Mouse (Mus musculus) embryonic facial prominence, embryonic 15.5 days (tissue): ENCODE measurements around the gene Gfer. TPM values are rescaled to one million over a fixed set of nuclear protein-coding genes. Genes with fewer than 3 reads are reported as not detected.

Experiments
- ATAC-seq: fragments of 200-750 bp; cut with Nextera tagmentation; 2 replicates; pipeline ENCODE4 v1.8.0; 2017; ENCODE audit warnings: low read depth, moderate TSS enrichment; ENCODE audit not compliant: insufficient number of reproducible peaks, low FRiP score, low TSS enrichment
- H3K27ac ChIP-seq: fragments of 300-500 bp; sonication (generic); replicated peaks from 2 replicates; pipeline ENCODE4 v1.5.1; 2015; ENCODE audit warnings: mild to moderate bottlenecking, inconsistent platforms
- H3K27me3 ChIP-seq: fragments of 300-500 bp; sonication (generic); 2 replicates; pipeline ENCODE4 v1.6.1; 2015; ENCODE audit warnings: inconsistent platforms
- H3K36me3 ChIP-seq: fragments of 300-500 bp; sonication (generic); 2 replicates; pipeline ENCODE4 v1.6.1; 2015; ENCODE audit warnings: mild to moderate bottlenecking, inconsistent platforms
- H3K4me1 ChIP-seq: fragments of 300-500 bp; sonication (generic); 2 replicates; pipeline ENCODE4 v1.6.1; 2015; ENCODE audit warnings: inconsistent platforms
- H3K4me2 ChIP-seq: fragments of 300-500 bp; sonication (generic); replicated peaks from 2 replicates; pipeline ENCODE4 v1.6.1; 2015; ENCODE audit warnings: mild to moderate bottlenecking, inconsistent platforms
- H3K4me3 ChIP-seq: fragments of 300-500 bp; sonication (generic); replicated peaks from 2 replicates; pipeline ENCODE4 v1.5.1; 2015; ENCODE audit warnings: mild to moderate bottlenecking, inconsistent platforms
- H3K9ac ChIP-seq: fragments of 300-500 bp; sonication (generic); 2 replicates; pipeline ENCODE4 v1.6.1; 2015; ENCODE audit warnings: inconsistent platforms
- H3K9me3 ChIP-seq: fragments of 300-500 bp; sonication (generic); replicated peaks from 2 replicates; pipeline ENCODE4 v1.6.1; 2016; ENCODE audit warnings: inconsistent platforms
- WGBS: fragments of 180-500 bp; shearing (Covaris S2); methylation state at CpG from one replicate; pipeline ENCODE4 v1.1.7; 2015; 5-methylcytosine and 5-hydroxymethylcytosine counted together
- polyA plus RNA-seq: library from polyadenylated mRNA; unstranded; fragments of >200 nt; fragmentation: Nextera tagmentation; extraction: Ambion mirVana; gene quantifications from 2 replicates; pipeline ENCODE4 v1.2.1, GENCODE M21; 2015

Gfer gene
- polyA plus RNA-seq = 33.1 and 35.2 TPM in 2 replicates

DNA sequence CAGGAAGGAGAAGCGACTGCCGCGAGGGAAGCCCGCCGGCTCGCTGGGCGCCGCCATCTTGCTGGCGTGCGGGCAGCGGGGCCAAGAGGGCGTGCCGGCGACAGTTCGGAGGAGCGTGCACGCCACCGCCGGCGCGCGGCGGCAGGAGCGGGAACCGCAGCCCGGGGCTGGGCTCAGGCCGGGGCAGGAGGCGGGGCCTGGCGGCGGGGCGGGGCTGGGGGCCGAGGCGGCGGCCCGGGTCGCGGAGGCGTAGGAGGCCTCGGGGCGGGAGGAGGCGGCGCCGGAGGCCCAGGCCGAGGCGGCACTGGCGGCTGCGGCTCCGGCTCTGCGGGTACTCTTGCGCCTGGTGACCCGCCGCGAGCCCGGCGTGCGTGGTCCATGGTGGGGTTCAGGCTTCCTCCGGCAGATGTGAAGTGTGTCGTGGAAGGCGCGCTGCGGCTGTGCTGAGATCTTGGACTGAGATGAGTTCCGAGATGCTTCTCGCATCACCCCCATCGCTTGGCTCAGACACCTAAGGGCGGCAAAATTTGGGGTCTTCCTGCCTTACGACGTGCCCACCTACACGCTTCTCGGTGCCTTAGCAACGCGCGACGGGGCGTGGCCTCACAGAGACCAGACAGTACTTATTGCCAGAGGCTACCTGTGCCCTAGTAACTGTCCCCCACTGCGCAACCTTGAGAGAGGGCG, at the start of gene Gfer, which contains the start of gene Noxo1:
Gene Gfer, minus strand, starts transcription at position 146 of the 687 bp plus-strand sequence.
Gene Noxo1, plus strand, starts transcription at position 224 of the 687 bp plus-strand sequence.
- peaks cover 27% of the 10 kb centered on the region for H3K36me3 ChIP-seq
- H3K4me2 ChIP-seq = peak within 1 kb of the TSS; percentile 80
- peak within 1 kb of the TSS; percentile 91 for H3K27ac ChIP-seq
- WGBS = under 1% methylated on average over 76 of the region's 76 CpGs
- peak within 1 kb of the TSS; percentile 76 for H3K9ac ChIP-seq
- peaks cover under 1% of the 10 kb centered on the region; the same call in 1 of the 2 replicates for H3K27me3 ChIP-seq
- peak; percentile 93 for ATAC-seq
- peak within 1 kb of the TSS; percentile 71 for H3K4me3 ChIP-seq
- H3K9me3 ChIP-seq = no peaks in the 10 kb centered on the region
- peaks cover 29% of the 10 kb centered on the region for H3K4me1 ChIP-seq

DNA sequence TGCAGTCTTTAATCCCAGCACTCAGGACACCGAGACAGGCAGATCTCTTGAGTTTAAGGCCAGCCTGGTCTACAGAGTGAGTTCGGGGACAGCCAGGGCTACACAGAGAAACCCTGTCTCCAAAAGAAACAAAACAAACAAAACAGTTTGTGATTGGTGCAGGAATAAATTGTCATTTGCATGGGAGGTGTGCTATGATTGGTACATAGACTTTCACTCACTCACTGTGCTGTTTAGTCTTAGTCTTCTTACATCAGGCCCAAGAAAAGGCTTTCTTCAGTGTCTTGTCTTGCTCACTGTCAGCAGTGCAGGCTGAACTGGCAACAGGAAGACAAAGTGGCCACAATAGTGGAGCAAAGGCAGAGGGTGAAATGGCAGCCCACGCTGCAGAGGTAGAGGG, 48.4 kb upstream of the Gfer start:
- Histone ChIP-seq H3K36me3 (peaks cover 23% of the 10 kb centered on the region; the same call in 1 of the 2 replicates), H3K9me3 (no peaks in the 10 kb centered on the region), H3K27me3 (no peaks in the 10 kb centered on the region), H3K4me3 (no peak overlapping the region), H3K4me2 (no peak overlapping the region), H3K4me1 (peaks cover 21% of the 10 kb centered on the region), H3K27ac (no peak overlapping the region), H3K9ac (no peak overlapping the region)
- no peak for ATAC-seq
- 56% methylated on average over 3 of the region's 3 CpGs for WGBS

DNA sequence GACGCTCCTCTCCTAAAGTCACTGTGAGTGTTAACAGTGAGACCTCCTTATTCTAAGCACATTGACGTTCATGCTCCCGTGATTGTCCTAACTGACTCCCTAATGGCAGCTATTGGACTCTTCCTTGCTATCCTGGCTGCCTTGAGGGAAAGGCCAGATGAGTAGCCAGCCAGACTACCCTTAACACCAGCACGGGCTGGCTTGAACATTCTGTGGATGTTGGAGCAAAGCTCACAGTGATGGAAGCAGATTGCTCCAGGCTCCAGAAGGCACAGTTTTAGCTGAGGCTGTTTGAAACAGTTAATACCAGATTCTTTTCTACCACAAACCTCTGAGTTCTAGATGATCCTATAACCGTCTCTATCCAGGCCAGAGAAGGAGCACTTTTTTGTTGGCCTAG, 47.9 kb upstream of the Gfer start:
- Histone ChIP-seq H3K9ac (no peak overlapping the region), H3K4me3 (no peak overlapping the region), H3K36me3 (peaks cover 23% of the 10 kb centered on the region; the same call in 1 of the 2 replicates), H3K4me2 (no peak overlapping the region), H3K4me1 (peaks cover 21% of the 10 kb centered on the region), H3K27ac (no peak overlapping the region), H3K9me3 (no peaks in the 10 kb centered on the region), H3K27me3 (no peaks in the 10 kb centered on the region)
- no peak for ATAC-seq
- whole genome bisulfite sequencing = 64% methylated on average over 5 of the region's 5 CpGs

DNA sequence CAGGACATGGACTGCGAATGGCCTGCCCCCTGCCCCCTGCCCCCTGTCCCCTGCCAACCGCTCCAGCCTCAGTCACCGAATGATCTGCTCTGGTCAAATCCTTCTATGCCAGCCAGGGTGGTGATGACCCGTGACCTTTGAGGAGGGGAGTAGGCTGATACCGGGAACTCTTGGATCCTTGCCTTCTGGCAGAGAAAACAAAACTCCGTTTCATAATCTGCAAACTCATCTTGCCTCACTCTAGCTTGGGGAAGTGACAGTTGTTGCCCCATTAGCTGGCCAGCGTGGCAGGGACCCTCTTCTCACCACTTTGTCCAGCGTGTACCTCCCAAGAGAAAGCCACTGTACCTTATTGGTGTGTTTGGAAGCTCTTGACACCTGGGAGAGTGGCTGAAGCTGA, 46.4 kb upstream of the Gfer start:
- peaks cover 23% of the 10 kb centered on the region; the same call in 1 of the 2 replicates for H3K36me3 ChIP-seq
- H3K27me3 ChIP-seq = no peaks in the 10 kb centered on the region
- no peak overlapping the region for H3K4me2 ChIP-seq
- no peak overlapping the region for H3K27ac ChIP-seq
- no peak overlapping the region for H3K9ac ChIP-seq
- 77% methylated on average over 8 of the region's 8 CpGs for WGBS
- H3K4me1 ChIP-seq = peaks cover 21% of the 10 kb centered on the region
- no peak for ATAC-seq
- H3K9me3 ChIP-seq = no peaks in the 10 kb centered on the region
- H3K4me3 ChIP-seq = no peak overlapping the region

DNA sequence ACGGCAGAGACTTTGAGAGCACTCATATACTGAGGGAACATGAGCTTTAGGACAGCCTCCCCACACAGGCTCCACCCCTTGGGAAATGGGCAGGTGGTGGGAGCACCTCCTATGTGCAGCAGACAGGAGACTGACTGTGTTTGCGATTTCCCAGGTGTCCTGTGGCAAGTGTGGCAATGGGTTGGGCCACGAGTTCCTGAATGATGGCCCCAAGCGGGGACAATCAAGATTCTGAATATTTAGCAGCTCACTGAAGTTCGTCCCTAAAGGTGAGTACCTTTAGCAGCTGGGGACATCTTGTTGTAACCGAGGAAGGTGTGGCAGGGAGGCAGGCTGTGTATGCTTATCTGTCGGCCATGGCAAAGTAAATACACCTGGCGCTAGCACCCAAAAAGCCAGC, 44.0 kb upstream of the Gfer start:
- Histone ChIP-seq H3K4me2 (no peak overlapping the region), H3K9ac (no peak overlapping the region), H3K27me3 (no peaks in the 10 kb centered on the region), H3K4me1 (peaks cover 15% of the 10 kb centered on the region), H3K4me3 (no peak overlapping the region), H3K27ac (no peak overlapping the region), H3K9me3 (no peaks in the 10 kb centered on the region), H3K36me3 (peaks cover 23% of the 10 kb centered on the region; the same call in 1 of the 2 replicates)
- no peak for ATAC-seq
- WGBS = 82% methylated on average over 8 of the region's 8 CpGs

DNA sequence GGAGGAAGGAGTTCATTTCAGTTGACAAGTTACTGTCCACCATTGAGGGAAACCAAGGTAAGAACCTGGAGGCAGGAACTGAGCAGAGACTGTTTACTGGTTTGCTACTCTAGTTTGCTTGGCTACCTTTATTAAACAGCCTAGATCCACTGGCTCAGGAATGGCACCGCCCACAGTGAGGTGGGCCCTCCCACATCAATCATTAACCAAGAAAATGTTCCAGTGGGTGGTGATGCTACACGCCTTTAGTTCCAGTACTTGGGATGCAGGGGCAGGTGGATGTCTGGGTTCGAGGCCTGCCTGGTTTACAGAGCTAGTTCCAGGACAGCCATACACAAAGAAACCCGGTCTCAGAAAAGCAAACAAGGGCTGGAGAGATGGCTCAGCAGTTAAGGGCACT, 42.3 kb upstream of the Gfer start:
- Histone ChIP-seq H3K27me3 (no peaks in the 10 kb centered on the region), H3K4me3 (no peak overlapping the region), H3K4me1 (peaks cover 15% of the 10 kb centered on the region), H3K9me3 (no peaks in the 10 kb centered on the region), H3K36me3 (peaks cover 23% of the 10 kb centered on the region; the same call in 1 of the 2 replicates), H3K4me2 (no peak overlapping the region), H3K9ac (no peak overlapping the region), H3K27ac (no peak overlapping the region)
- 88% methylated on average over 4 of the region's 4 CpGs for WGBS
- no peak for ATAC-seq

DNA sequence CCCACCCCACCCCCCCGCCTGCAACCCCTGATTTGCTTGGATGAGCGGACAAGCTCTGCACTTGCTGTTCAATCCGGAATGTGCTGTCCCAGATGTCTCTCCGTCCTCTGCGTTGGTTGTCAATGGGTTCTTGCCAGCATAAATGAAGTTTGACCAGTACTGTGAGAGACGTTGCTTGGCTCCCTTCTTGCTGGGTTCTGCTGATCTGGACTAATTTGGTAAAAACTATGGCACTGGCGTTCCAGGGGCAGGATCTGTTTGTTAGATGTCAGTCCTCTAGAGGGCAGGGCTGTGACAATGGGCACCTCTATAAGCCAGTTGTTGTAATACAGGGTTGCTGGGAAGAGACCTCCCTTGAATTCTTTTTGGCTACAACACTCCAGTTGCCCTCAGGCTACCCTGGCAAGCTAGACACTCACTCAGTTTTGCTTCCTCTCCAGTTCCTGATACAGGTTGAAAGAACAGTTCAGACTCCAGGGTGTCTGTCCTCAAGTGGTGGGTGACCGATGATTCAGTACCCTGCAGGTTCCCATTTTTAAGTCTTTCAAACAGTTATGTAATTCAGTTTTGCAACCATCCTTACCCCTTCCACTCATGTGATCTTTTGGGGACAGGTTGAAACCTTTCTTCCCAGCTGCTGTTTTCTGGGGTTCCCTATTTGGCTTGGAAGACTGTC, 41.3 kb upstream of the Gfer start:
- WGBS = 23% methylated on average over 8 of the region's 8 CpGs
- H3K4me2 ChIP-seq = peak overlapping the region; percentile 88
- peaks cover 15% of the 10 kb centered on the region for H3K4me1 ChIP-seq
- no peaks in the 10 kb centered on the region for H3K9me3 ChIP-seq
- H3K27ac ChIP-seq = peak overlapping the region; percentile 70; the same call in 1 of the 2 replicates
- H3K27me3 ChIP-seq = no peaks in the 10 kb centered on the region
- H3K36me3 ChIP-seq = peaks cover 17% of the 10 kb centered on the region; the same call in 1 of the 2 replicates
- peak overlapping the region; percentile 65 for H3K4me3 ChIP-seq
- peak overlapping the region; percentile 55; the same call in 1 of the 2 replicates for H3K9ac ChIP-seq
- no peak for ATAC-seq

DNA sequence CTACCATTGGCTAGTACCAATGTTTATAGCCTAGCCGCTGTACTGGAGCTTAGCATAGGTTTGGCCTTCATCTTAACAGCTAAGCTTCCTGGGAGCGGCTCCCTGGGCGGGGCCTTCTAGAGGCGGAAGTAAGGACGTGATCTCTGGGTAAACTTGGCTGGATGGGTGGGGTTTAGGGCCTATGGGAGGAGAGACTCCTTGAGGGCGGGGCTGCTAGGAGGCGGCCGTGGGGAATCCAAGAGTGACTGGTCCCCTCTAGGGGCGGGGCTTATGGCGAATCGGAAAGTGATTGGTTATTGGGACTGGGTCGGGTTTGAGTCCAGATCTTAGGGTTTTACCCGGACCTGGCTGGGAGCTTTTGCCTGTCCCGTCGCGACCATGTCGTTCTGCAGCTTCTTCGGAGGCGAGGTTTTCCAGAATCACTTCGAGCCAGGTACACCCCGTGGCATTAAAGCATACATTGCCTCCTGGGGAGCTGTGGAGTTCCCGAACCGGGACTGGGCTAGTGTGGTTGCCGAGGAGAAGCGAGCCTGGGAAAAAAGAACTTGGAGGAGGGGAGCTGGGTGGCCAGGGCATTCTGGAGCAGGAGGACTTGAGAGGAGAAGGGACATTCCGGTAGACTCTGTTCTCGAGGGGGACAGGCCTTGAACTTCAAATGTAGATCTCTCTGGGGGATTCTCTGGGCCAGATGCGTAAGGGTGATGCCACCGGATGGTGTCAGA, 40.5 kb upstream of the Gfer start, which contains the start of gene Msrb1:
Gene Msrb1, plus strand, starts transcription at position 313 of the 722 bp plus-strand sequence.
- Histone ChIP-seq H3K4me3 (peak within 1 kb of the TSS; percentile 65), H3K4me1 (peaks cover 15% of the 10 kb centered on the region), H3K9me3 (no peaks in the 10 kb centered on the region), H3K9ac (peak within 1 kb of the TSS; percentile 55), H3K27me3 (0 out of 2 replicates have a peak, but pooled peaks cover 4% of the 10 kb centered on the region), H3K27ac (peak within 1 kb of the TSS; percentile 70), H3K36me3 (peaks cover 16% of the 10 kb centered on the region; the same call in 1 of the 2 replicates), H3K4me2 (peak within 1 kb of the TSS; percentile 88)
- WGBS = under 1% methylated on average over 29 of the region's 29 CpGs
- ATAC-seq = peak; percentile 96

DNA sequence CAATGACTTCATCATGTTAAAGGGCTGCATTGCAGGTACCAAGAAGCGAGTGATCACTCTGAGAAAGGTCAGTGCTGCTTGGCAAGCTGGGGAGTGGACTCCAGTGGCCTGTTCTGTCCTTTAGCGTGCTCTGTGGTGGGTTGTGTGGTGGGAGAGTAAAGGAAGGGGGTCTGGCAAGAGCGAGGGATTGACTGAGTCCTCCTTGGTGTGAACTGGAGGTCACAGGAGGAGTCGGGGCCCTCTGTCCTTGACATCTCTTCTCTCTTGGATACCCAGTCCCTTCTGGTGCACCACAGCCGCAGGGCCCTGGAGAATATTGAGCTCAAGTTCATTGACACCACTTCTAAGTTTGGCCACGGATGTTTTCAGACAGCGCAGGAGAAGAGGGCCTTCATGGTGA, 39.5 kb upstream of the Gfer start:
- H3K4me3 ChIP-seq = no peak overlapping the region
- 86% methylated on average over 7 of the region's 7 CpGs for WGBS
- no peak for ATAC-seq
- H3K4me1 ChIP-seq = peaks cover 15% of the 10 kb centered on the region
- no peaks in the 10 kb centered on the region for H3K9me3 ChIP-seq
- H3K9ac ChIP-seq = no peak overlapping the region
- H3K36me3 ChIP-seq = peaks cover 9% of the 10 kb centered on the region; the same call in 1 of the 2 replicates
- no peak overlapping the region for H3K27ac ChIP-seq
- peak overlapping the region; percentile 88; the same call in 1 of the 2 replicates for H3K4me2 ChIP-seq
- 0 out of 2 replicates have a peak, but pooled peaks cover 4% of the 10 kb centered on the region for H3K27me3 ChIP-seq

DNA sequence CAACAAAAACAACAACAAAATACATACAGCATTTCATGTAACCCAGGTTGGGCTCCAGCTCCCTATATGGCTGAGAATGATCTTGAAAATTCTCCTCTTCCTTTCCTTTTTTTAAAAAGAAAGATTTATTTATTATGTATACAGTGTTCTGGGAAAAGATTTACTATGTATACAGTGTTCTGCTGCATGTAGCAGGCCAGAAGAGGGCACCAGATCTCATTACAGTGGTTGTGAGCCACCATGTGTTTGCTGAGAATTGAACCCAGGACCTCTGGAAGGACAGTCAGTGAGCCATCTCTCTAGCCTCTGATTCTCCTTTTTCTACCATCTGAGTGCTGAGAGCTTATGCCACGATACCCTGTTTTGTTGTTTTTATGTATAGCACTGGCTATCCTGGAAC, 38.6 kb upstream of the Gfer start:
- Histone ChIP-seq H3K9me3 (no peaks in the 10 kb centered on the region), H3K9ac (no peak overlapping the region), H3K27ac (no peak overlapping the region), H3K36me3 (0 out of 2 replicates have a peak, but pooled peaks cover under 1% of the 10 kb centered on the region), H3K4me1 (peaks cover 15% of the 10 kb centered on the region), H3K4me3 (no peak overlapping the region), H3K27me3 (0 out of 2 replicates have a peak, but pooled peaks cover 4% of the 10 kb centered on the region), H3K4me2 (no peak overlapping the region)
- ATAC-seq = no peak
- WGBS = 83% methylated on average over 1 of the region's 1 CpGs
